Mouse (Mus musculus) heart, embryonic 15.5 days (tissue): ENCODE measurements around the gene Ppfia4. TPM values are rescaled to one million over a fixed set of nuclear protein-coding genes. Genes with fewer than 3 reads are reported as not detected.
"Not testable (repeated sequence)": the region's sequence is repeated elsewhere in the genome, so short reads cannot be mapped to it uniquely, and the experiment has no call there.

Experiments used
- ATAC-seq: fragments of 200-750 bp; cut with Nextera tagmentation; replicated peaks from 2 replicates; pipeline ENCODE4 v1.8.0; 2017; ENCODE audit warnings: low read depth, moderate TSS enrichment; ENCODE audit not compliant: insufficient number of reproducible peaks, insufficient read depth, low FRiP score
- H3K27ac ChIP-seq: fragments of 300-500 bp; sonication (generic); 2 replicates; pipeline ENCODE4 v1.5.1; 2015; ENCODE audit warnings: mild to moderate bottlenecking, inconsistent platforms
- H3K27me3 ChIP-seq: fragments of 300-500 bp; sonication (generic); 2 replicates; pipeline ENCODE4 v1.6.1; 2015; ENCODE audit warnings: inconsistent platforms
- H3K36me3 ChIP-seq: fragments of 300-500 bp; sonication (generic); 2 replicates; pipeline ENCODE4 v1.6.1; 2015; ENCODE audit warnings: mild to moderate bottlenecking, inconsistent platforms
- H3K4me1 ChIP-seq: fragments of 300-500 bp; sonication (generic); replicated peaks from 2 replicates; pipeline ENCODE4 v1.6.1; 2015; ENCODE audit warnings: inconsistent platforms
- H3K4me2 ChIP-seq: fragments of 300-500 bp; sonication (generic); 2 replicates; pipeline ENCODE4 v1.6.1; 2015; ENCODE audit warnings: inconsistent platforms, mild to moderate bottlenecking, moderate library complexity
- H3K4me3 ChIP-seq: fragments of 300-500 bp; sonication (generic); 2 replicates; pipeline ENCODE4 v1.5.1; 2015; ENCODE audit warnings: mild to moderate bottlenecking, inconsistent platforms
- H3K9ac ChIP-seq: fragments of 300-500 bp; sonication (generic); 2 replicates; pipeline ENCODE4 v1.6.1; 2015; ENCODE audit warnings: mild to moderate bottlenecking, inconsistent platforms
- H3K9me3 ChIP-seq: fragments of 300-500 bp; sonication (generic); replicated peaks from 2 replicates; pipeline ENCODE4 v1.6.1; 2016; ENCODE audit warnings: inconsistent platforms
- WGBS: fragments of 180-500 bp; shearing (Covaris S2); methylation state at CpG from one replicate; pipeline ENCODE4 v1.1.7; 2015; ENCODE audit warnings: mixed read lengths; 5-methylcytosine and 5-hydroxymethylcytosine counted together
- polyA plus RNA-seq: library from polyadenylated mRNA; unstranded; fragments of >200 nt; fragmentation: Nextera tagmentation; extraction: Ambion mirVana; gene quantifications from 2 replicates; pipeline ENCODE4 v1.2.1, GENCODE M21; 2015

Gene Ppfia4
- polyA plus RNA-seq, 1 experiment from 2014 or later: 9.7 TPM

DNA sequence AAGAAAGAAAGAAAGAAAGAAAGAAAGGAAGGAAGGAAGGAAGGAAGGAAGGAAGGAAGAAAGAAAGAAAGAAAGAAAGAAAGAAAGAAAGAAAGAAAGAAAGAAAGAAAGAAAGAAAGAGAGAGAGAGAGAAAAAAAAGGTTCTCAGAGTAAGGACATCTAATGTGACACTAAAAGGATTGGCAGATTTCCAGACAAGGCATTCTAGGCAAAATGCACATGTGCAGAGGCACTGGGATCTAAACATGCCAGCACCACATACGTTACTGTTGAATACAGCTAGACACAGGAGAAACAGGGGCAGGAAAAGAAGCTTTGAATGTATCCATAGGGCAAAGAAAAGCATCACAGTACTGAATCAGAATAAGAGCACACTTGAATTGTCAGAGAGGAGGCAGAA is 83.0 kb downstream of the Ppfia4 start:
- H3K36me3 ChIP-seq, H3K4me3 ChIP-seq, H3K4me2 ChIP-seq, H3K4me1 ChIP-seq, H3K27me3 ChIP-seq, H3K27ac ChIP-seq, H3K9ac ChIP-seq, ATAC-seq, H3K9me3 ChIP-seq: not testable (repeated sequence)
- 82% methylated on average over 1 of the region's 1 CpGs for WGBS

Other genes with a start within 250 kb of the Ppfia4 start
- gene Chit1, start 221.7 kb downstream of the Ppfia4 start, polyA plus RNA-seq: 0.42 TPM in 2 replicates
- 0.77 and 0.96 TPM in 2 replicates for gene Chil1, start 150.8 kb downstream of the Ppfia4 start, polyA plus RNA-seq
- 0.28 and 0.76 TPM in 2 replicates for gene Mybph, start 139.5 kb downstream of the Ppfia4 start, polyA plus RNA-seq
- gene Adora1, start 97.5 kb downstream of the Ppfia4 start, polyA plus RNA-seq: 18.5 and 20.5 TPM in 2 replicates
- 0.98 and 2.0 TPM in 2 replicates for gene Myog, start 42.9 kb downstream of the Ppfia4 start, polyA plus RNA-seq
- gene Tmem183a, start 29.1 kb upstream of the Ppfia4 start, polyA plus RNA-seq: 53.0 and 58.1 TPM in 2 replicates
- gene 4933406M09Rik, start 53.0 kb upstream of the Ppfia4 start, polyA plus RNA-seq: not detected in 2 replicates
- 37.4 and 45.4 TPM in 2 replicates for gene Cyb5r1, start 72.6 kb upstream of the Ppfia4 start, polyA plus RNA-seq
- gene Adipor1, start 82.5 kb upstream of the Ppfia4 start, polyA plus RNA-seq: 139 and 142 TPM in 2 replicates
- gene Klhl12, start 122.6 kb upstream of the Ppfia4 start, polyA plus RNA-seq: 17.5 and 19.9 TPM in 2 replicates
- gene Rabif, start 161.7 kb upstream of the Ppfia4 start, polyA plus RNA-seq: 25.8 and 29.3 TPM in 2 replicates
- gene Mgat4e, start 216.8 kb upstream of the Ppfia4 start, polyA plus RNA-seq: not detected in 2 replicates
- 25.9 and 32.0 TPM in 2 replicates for gene Kdm5b, start 227.2 kb upstream of the Ppfia4 start, polyA plus RNA-seq